Mouse (Mus musculus) hindbrain, embryonic 13.5 days (tissue): ENCODE data around the gene Gpn3. TPM values are rescaled to one million over a fixed set of nuclear protein-coding genes. Genes with fewer than 3 reads are reported as not detected.

Experiments used
- ATAC-seq: fragments of 200-750 bp; cut with Nextera tagmentation; 2 replicates; pipeline ENCODE4 v1.8.0; 2017; ENCODE audit warnings: moderate TSS enrichment; ENCODE audit not compliant: low FRiP score
- H3K27ac ChIP-seq: fragments of 300-500 bp; sonication (generic); 2 replicates; pipeline ENCODE4 v1.5.1; 2015; ENCODE audit warnings: inconsistent platforms, mild to moderate bottlenecking, moderate library complexity
- H3K27me3 ChIP-seq: fragments of 300-500 bp; sonication (generic); 2 replicates; pipeline ENCODE4 v1.6.1; 2015; ENCODE audit warnings: mild to moderate bottlenecking, inconsistent platforms
- H3K36me3 ChIP-seq: fragments of 300-500 bp; sonication (generic); 2 replicates; pipeline ENCODE4 v1.6.1; 2015; ENCODE audit warnings: mild to moderate bottlenecking, inconsistent platforms
- H3K4me1 ChIP-seq: fragments of 300-500 bp; sonication (generic); replicated peaks from 2 replicates; pipeline ENCODE4 v1.6.1; 2015; ENCODE audit warnings: inconsistent platforms
- H3K4me2 ChIP-seq: fragments of 300-500 bp; sonication (generic); 2 replicates; pipeline ENCODE4 v1.6.1; 2015; ENCODE audit warnings: inconsistent platforms, mild to moderate bottlenecking, moderate library complexity
- H3K4me3 ChIP-seq: fragments of 300-500 bp; sonication (generic); 2 replicates; pipeline ENCODE4 v1.5.1; 2015; ENCODE audit warnings: mild to moderate bottlenecking, inconsistent platforms
- H3K9ac ChIP-seq: fragments of 300-500 bp; sonication (generic); 2 replicates; pipeline ENCODE4 v1.6.1; 2015; ENCODE audit warnings: mild to moderate bottlenecking, inconsistent platforms
- H3K9me3 ChIP-seq: fragments of 300-500 bp; sonication (generic); 2 replicates; pipeline ENCODE4 v1.6.1; 2016; ENCODE audit warnings: inconsistent platforms
- WGBS: fragments of 180-500 bp; shearing (Covaris S2); methylation state at CpG from one replicate; pipeline ENCODE4 v1.1.7; 2015; 5-methylcytosine and 5-hydroxymethylcytosine counted together
- polyA plus RNA-seq: library from polyadenylated mRNA; unstranded; fragments of >200 nt; fragmentation: Nextera tagmentation; extraction: Ambion mirVana; gene quantifications from 2 replicates; pipeline ENCODE4 v1.2.1, GENCODE M21; 2015

The Gpn3 gene
- polyA plus RNA-seq, 1 experiment from 2014 or later = 48.3 TPM

GRCm38 (mm10) chr5:122353807-122354491, 17.7 kb upstream of the Gpn3 start, which contains the start of the genes Rad9b and Vps29:
Gene Rad9b, minus strand, starts transcription at chr5:122354233.
Gene Vps29, plus strand, starts transcription at chr5:122354369.
- Histone ChIP-seq H3K4me3 (peak within 1 kb of the TSS; percentile 91), H3K27ac (peak within 1 kb of the TSS; percentile 89), H3K9ac (peak within 1 kb of the TSS; percentile 95), H3K9me3 (no peaks in the 10 kb centered on the region), H3K4me2 (peak within 1 kb of the TSS; percentile 76), H3K27me3 (no peaks in the 10 kb centered on the region), H3K36me3 (no peaks in the 10 kb centered on the region), H3K4me1 (peaks cover 16% of the 10 kb centered on the region)
- WGBS = 3% methylated on average over 51 of the region's 51 CpGs
- ATAC-seq = peak; percentile 94

GRCm38 (mm10) chr5:122354492-122355067, 17.1 kb upstream of the Gpn3 start:
- peaks cover 16% of the 10 kb centered on the region for H3K4me1 ChIP-seq
- under 1% methylated on average over 57 of the region's 57 CpGs for WGBS
- H3K4me2 ChIP-seq = peak overlapping the region; percentile 76
- H3K9ac ChIP-seq = peak overlapping the region; percentile 95
- H3K27me3 ChIP-seq = no peaks in the 10 kb centered on the region
- peak overlapping the region; percentile 88 for H3K27ac ChIP-seq
- peak; percentile 84 for ATAC-seq
- H3K36me3 ChIP-seq = peaks cover under 1% of the 10 kb centered on the region; the same call in 1 of the 2 replicates
- no peaks in the 10 kb centered on the region for H3K9me3 ChIP-seq
- H3K4me3 ChIP-seq = peak overlapping the region; percentile 91

GRCm38 (mm10) chr5:122372192-122372769, 605 bp downstream of the Gpn3 start, which contains the start of gene Fam216a:
Gene Fam216a, minus strand, starts transcription at chr5:122372364.
- ATAC-seq = peak; percentile 95
- Histone ChIP-seq H3K27me3 (no peaks in the 10 kb centered on the region), H3K4me3 (peak within 1 kb of the TSS; percentile 83), H3K4me1 (peaks cover 26% of the 10 kb centered on the region), H3K9me3 (no peaks in the 10 kb centered on the region), H3K4me2 (peak within 1 kb of the TSS; percentile 77), H3K27ac (peak within 1 kb of the TSS; percentile 97), H3K36me3 (peaks cover 48% of the 10 kb centered on the region), H3K9ac (peak within 1 kb of the TSS; percentile 92)
- WGBS = under 1% methylated on average over 53 of the region's 53 CpGs

- H3K4me1 ChIP-seq = peaks cover 26% of the 10 kb centered on the region
- 7% methylated on average over 5 of the region's 5 CpGs for WGBS
- peak overlapping the region; percentile 92 for H3K9ac ChIP-seq
- no peaks in the 10 kb centered on the region for H3K9me3 ChIP-seq
- H3K4me2 ChIP-seq = peak overlapping the region; percentile 77
- peak overlapping the region; percentile 97 for H3K27ac ChIP-seq
- H3K4me3 ChIP-seq = peak overlapping the region; percentile 83
- no peak for ATAC-seq
- no peaks in the 10 kb centered on the region for H3K27me3 ChIP-seq
- peaks cover 42% of the 10 kb centered on the region for H3K36me3 ChIP-seq
These were observed 1.2 kb downstream of the Gpn3 start for GRCm38 (mm10) chr5:122372878-122373277.

- no peak overlapping the region for H3K4me2 ChIP-seq
- no peaks in the 10 kb centered on the region for H3K9me3 ChIP-seq
- H3K4me1 ChIP-seq = peaks cover 12% of the 10 kb centered on the region
- 93% methylated on average over 4 of the region's 4 CpGs for WGBS
- no peak for ATAC-seq
- H3K36me3 ChIP-seq = peaks cover 55% of the 10 kb centered on the region
- no peak overlapping the region for H3K4me3 ChIP-seq
- H3K27ac ChIP-seq = no peak overlapping the region
- H3K27me3 ChIP-seq = no peaks in the 10 kb centered on the region
- no peak overlapping the region for H3K9ac ChIP-seq
These were observed 5.6 kb downstream of the Gpn3 start for GRCm38 (mm10) chr5:122377101-122377833.

- peaks cover 6% of the 10 kb centered on the region for H3K4me1 ChIP-seq
These were observed 6.5 kb downstream of the Gpn3 start for GRCm38 (mm10) chr5:122378171-122378570.

GRCm38 (mm10) chr5:122379374-122380155, 7.9 kb downstream of the Gpn3 start:
- Histone ChIP-seq H3K36me3 (peaks cover 52% of the 10 kb centered on the region), H3K27me3 (no peaks in the 10 kb centered on the region), H3K4me3 (no peak overlapping the region), H3K4me2 (no peak overlapping the region), H3K27ac (no peak overlapping the region), H3K4me1 (no peaks in the 10 kb centered on the region), H3K9me3 (no peaks in the 10 kb centered on the region), H3K9ac (no peak overlapping the region)
- WGBS = 56% methylated on average over 11 of the region's 11 CpGs
- peak; percentile 52; the same call in 1 of the 2 replicates for ATAC-seq

More at GRCm38 (mm10) chr5:122378171-122378570, 6.5 kb downstream of the Gpn3 start:
- H3K9ac ChIP-seq = no peak overlapping the region
- H3K4me3 ChIP-seq = no peak overlapping the region
- H3K27ac ChIP-seq = no peak overlapping the region
- H3K36me3 ChIP-seq = peaks cover 61% of the 10 kb centered on the region
- no peak overlapping the region for H3K4me2 ChIP-seq
- H3K9me3 ChIP-seq = no peaks in the 10 kb centered on the region
- no peaks in the 10 kb centered on the region for H3K27me3 ChIP-seq
- WGBS = 95% methylated on average over 12 of the region's 12 CpGs
- ATAC-seq = no peak

GRCm38 (mm10) chr5:122390006-122390405, 18.3 kb downstream of the Gpn3 start:
- no peaks in the 10 kb centered on the region for H3K36me3 ChIP-seq
- WGBS = 91% methylated on average over 5 of the region's 5 CpGs
- no peak overlapping the region for H3K4me3 ChIP-seq
- no peak for ATAC-seq
- H3K27me3 ChIP-seq = no peaks in the 10 kb centered on the region
- no peak overlapping the region for H3K4me2 ChIP-seq
- no peak overlapping the region for H3K9ac ChIP-seq
- no peak overlapping the region for H3K27ac ChIP-seq
- peaks cover 14% of the 10 kb centered on the region for H3K4me1 ChIP-seq
- no peaks in the 10 kb centered on the region for H3K9me3 ChIP-seq

GRCm38 (mm10) chr5:122390671-122391070, 19.0 kb downstream of the Gpn3 start:
- no peak overlapping the region for H3K9ac ChIP-seq
- H3K4me3 ChIP-seq = no peak overlapping the region
- no peak overlapping the region for H3K27ac ChIP-seq
- peaks cover 14% of the 10 kb centered on the region for H3K4me1 ChIP-seq
- H3K9me3 ChIP-seq = no peaks in the 10 kb centered on the region
- no peaks in the 10 kb centered on the region for H3K27me3 ChIP-seq
- no peaks in the 10 kb centered on the region for H3K36me3 ChIP-seq
- no peak overlapping the region for H3K4me2 ChIP-seq
- ATAC-seq = no peak

GRCm38 (mm10) chr5:122391178-122391785, 19.6 kb downstream of the Gpn3 start:
- ATAC-seq = 0 out of 2 replicates have a peak, but pooled peaks have one; percentile 21
- peak overlapping the region; percentile 27 for H3K4me2 ChIP-seq
- H3K36me3 ChIP-seq = peaks cover under 1% of the 10 kb centered on the region; the same call in 1 of the 2 replicates
- WGBS = 51% methylated on average over 16 of the region's 16 CpGs
- H3K27me3 ChIP-seq = no peaks in the 10 kb centered on the region
- H3K9ac ChIP-seq = no peak overlapping the region
- peak overlapping the region; percentile 72; the same call in 1 of the 2 replicates for H3K27ac ChIP-seq
- peaks cover 14% of the 10 kb centered on the region for H3K4me1 ChIP-seq
- no peaks in the 10 kb centered on the region for H3K9me3 ChIP-seq
- peak overlapping the region; percentile 85 for H3K4me3 ChIP-seq

GRCm38 (mm10) chr5:122391786-122392180, 20.1 kb downstream of the Gpn3 start, which contains the start of gene Arpc3:
Gene Arpc3, plus strand, starts transcription at chr5:122391878.
- WGBS = under 1% methylated on average over 39 of the region's 39 CpGs
- peak; percentile 81 for ATAC-seq
- no peaks in the 10 kb centered on the region for H3K27me3 ChIP-seq
- peaks cover 14% of the 10 kb centered on the region for H3K4me1 ChIP-seq
- H3K36me3 ChIP-seq = peaks cover 5% of the 10 kb centered on the region
- peak within 1 kb of the TSS; percentile 83 for H3K4me2 ChIP-seq
- H3K9me3 ChIP-seq = no peaks in the 10 kb centered on the region
- peak within 1 kb of the TSS; percentile 72 for H3K27ac ChIP-seq
- H3K4me3 ChIP-seq = peak within 1 kb of the TSS; percentile 85
- peak within 1 kb of the TSS; percentile 91 for H3K9ac ChIP-seq
